ENCODE assay signal across 21 mouse cellular contexts in genomic region chr19:56122186-56122585, GRCm38 (mm10).
A peak's percentile ranks its signal among the peaks of the same experiment; 100 is the strongest.
DNase-seq lines count a peak whose midpoint lies in the region; ATAC-seq and TF ChIP-seq lines count a peak whose summit lies in the region.
"Had no signal": no experiment of that assay in that cellular context is flagged by ENCODE, and none has a peak within 500 bp of the region (broad histone marks: within the 10 kb centered on the region; RNA-seq: fewer than 3 reads in every experiment).

No protein-coding gene starts in this region.

- no peak for TF ChIP-seq CTCF in lung, postnatal 0 days (IDR thresholded peaks at IDR 0.05)

- H3K36me3 ChIP-seq in kidney, embryonic 16.5 days (ENCODE audit: insufficient read depth, low read length), result no peaks in the 10 kb centered on the region
- H3K36me3 ChIP-seq in kidney, embryonic 15.5 days, result no peaks in the 10 kb centered on the region
- H3K36me3 ChIP-seq in lung, postnatal 0 days (ENCODE audit: insufficient read depth, low read length), result no peaks in the 10 kb centered on the region
- H3K36me3 ChIP-seq in embryonic facial prominence, embryonic 14.5 days (ENCODE audit: control insufficient read depth, insufficient read depth, low read length), result no peaks in the 10 kb centered on the region
- H3K36me3 ChIP-seq in stomach, embryonic 14.5 days (ENCODE audit: control insufficient read depth, insufficient read depth, low read length), result no peaks in the 10 kb centered on the region
- H3K36me3 ChIP-seq: heart, embryonic 12.5 days; hindbrain, embryonic 10.5 days; liver, embryonic 12.5 days had no signal

- no peaks in the 10 kb centered on the region for H3K27me3 ChIP-seq in kidney, embryonic 16.5 days (ENCODE audit: insufficient read depth, low read length)
- no peaks in the 10 kb centered on the region for H3K27me3 ChIP-seq in kidney, embryonic 15.5 days
- H3K27me3 ChIP-seq in lung, postnatal 0 days (replicated peaks; ENCODE audit: insufficient read depth, low read length), result no peaks in the 10 kb centered on the region
- no peaks in the 10 kb centered on the region for H3K27me3 ChIP-seq in embryonic facial prominence, embryonic 14.5 days (replicated peaks; ENCODE audit: control insufficient read depth, insufficient read depth, low read length)
- H3K27me3 ChIP-seq in stomach, embryonic 14.5 days (ENCODE audit: control insufficient read depth, insufficient read depth, low read length), result no peaks in the 10 kb centered on the region
- H3K27me3 ChIP-seq: forebrain, embryonic 13.5 days; heart, embryonic 12.5 days; liver, embryonic 12.5 days had no signal

- no peak overlapping the region for H3K27ac ChIP-seq in kidney, embryonic 16.5 days (ENCODE audit: low read length)
- H3K27ac ChIP-seq in kidney, embryonic 15.5 days, result no peak overlapping the region
- H3K27ac ChIP-seq in lung, postnatal 0 days (ENCODE audit: low read length), result no peak overlapping the region
- H3K27ac ChIP-seq in embryonic facial prominence, embryonic 14.5 days (replicated peaks; ENCODE audit: low read depth, low read length), result peak overlapping the region; percentile 48; the same call in 1 of the 2 replicates
- peak overlapping the region; percentile 76; the same call in 1 of the 2 replicates for H3K27ac ChIP-seq in stomach, embryonic 14.5 days (ENCODE audit: low read length)
- H3K27ac ChIP-seq: forebrain, embryonic 13.5 days; hindbrain, embryonic 10.5 days; layer of hippocampus, adult 2 months; liver, embryonic 12.5 days had no signal

- H3K9ac ChIP-seq in kidney, embryonic 16.5 days (replicated peaks; ENCODE audit: low read length), result no peak overlapping the region
- H3K9ac ChIP-seq in kidney, embryonic 15.5 days, result no peak overlapping the region
- H3K9ac ChIP-seq in lung, postnatal 0 days (replicated peaks; ENCODE audit: low read depth), result no peak overlapping the region
- no peak overlapping the region for H3K9ac ChIP-seq in embryonic facial prominence, embryonic 14.5 days (ENCODE audit: low read depth, low read length)
- no peak overlapping the region for H3K9ac ChIP-seq in stomach, embryonic 14.5 days (replicated peaks; ENCODE audit: low read depth, low read length)
- H3K9ac ChIP-seq: forebrain, embryonic 13.5 days; heart, embryonic 12.5 days; liver, embryonic 12.5 days had no signal

- no peak overlapping the region for H3K4me3 ChIP-seq in kidney, embryonic 16.5 days (ENCODE audit: low read length)
- H3K4me3 ChIP-seq in kidney, embryonic 15.5 days (replicated peaks), result no peak overlapping the region
- no peak overlapping the region for H3K4me3 ChIP-seq in lung, postnatal 0 days (ENCODE audit: low read depth, low read length)
- no peak overlapping the region for H3K4me3 ChIP-seq in embryonic facial prominence, embryonic 14.5 days (ENCODE audit: low read depth, low read length)
- no peak overlapping the region for H3K4me3 ChIP-seq in stomach, embryonic 14.5 days (ENCODE audit: low read depth, low read length)
- H3K4me3 ChIP-seq: erythroblast, embryonic 14.5 days; forebrain, embryonic 13.5 days; heart, embryonic 12.5 days; hindbrain, embryonic 10.5 days; layer of hippocampus, adult 2 months; liver, embryonic 12.5 days had no signal

- ATAC-seq in kidney, embryonic 16.5 days (ENCODE audit: low FRiP score, low TSS enrichment), result 0 out of 2 replicates have a peak, but pooled peaks have one; percentile 42
- no peak for ATAC-seq in kidney, embryonic 15.5 days (replicated peaks; ENCODE audit: low FRiP score)
- peak; percentile 92 for ATAC-seq in lung, postnatal 0 days
- ATAC-seq in embryonic facial prominence, embryonic 14.5 days (ENCODE audit: low read depth), result peak; percentile 90
- peak; percentile 81; the same call in 1 of the 2 replicates for ATAC-seq in stomach, embryonic 14.5 days (ENCODE audit: insufficient number of reproducible peaks, insufficient read depth, low FRiP score, low read depth)
- ATAC-seq: forebrain, embryonic 13.5 days; hindbrain, embryonic 16.5 days; liver, embryonic 12.5 days had no signal

- DNase-seq in lung, postnatal 0 days (ENCODE audit: low spot score), result peak; percentile 86
- no peak for DNase-seq in lung, postnatal 4 days
- peak; percentile 83 for DNase-seq in embryonic facial prominence, embryonic 14.5 days (ENCODE audit: low spot score)
- DNase-seq in thymus, postnatal 10 days (ENCODE audit: low spot score in 2 of 2), result no peak
- no peak for DNase-seq in thymus, adult 18-20 months
- DNase-seq: adrenal gland, postnatal 36 days; cerebellum, adult 9-10 months; heart, adult 11 months; heart, postnatal 10 days; kidney, adult 18-20 months; kidney, postnatal 25 days had no signal

- peaks cover 14% of the 10 kb centered on the region; the same call in 1 of the 2 replicates for H3K9me3 ChIP-seq in kidney, embryonic 16.5 days (ENCODE audit: low read length)
- no peaks in the 10 kb centered on the region for H3K9me3 ChIP-seq in kidney, embryonic 15.5 days (replicated peaks)
- no peaks in the 10 kb centered on the region for H3K9me3 ChIP-seq in lung, postnatal 0 days (ENCODE audit: low read length)
- H3K9me3 ChIP-seq in embryonic facial prominence, embryonic 14.5 days (ENCODE audit: control insufficient read depth, low read length), result peaks cover 23% of the 10 kb centered on the region; the same call in 1 of the 2 replicates
- H3K9me3 ChIP-seq in stomach, embryonic 14.5 days (ENCODE audit: control insufficient read depth, low read depth, low read length), result peaks cover 10% of the 10 kb centered on the region; the same call in 1 of the 2 replicates

- peak; percentile 43; the same call in 1 of the 2 replicates for TF ChIP-seq EP300 in lung, postnatal 0 days (IDR thresholded peaks at IDR 0.05)

- no peaks in the 10 kb centered on the region for H3K4me1 ChIP-seq in kidney, embryonic 16.5 days (ENCODE audit: insufficient read depth, low read length)
- H3K4me1 ChIP-seq in kidney, embryonic 15.5 days, result no peaks in the 10 kb centered on the region
- no peaks in the 10 kb centered on the region for H3K4me1 ChIP-seq in lung, postnatal 0 days (ENCODE audit: insufficient read depth, low read depth, low read length)
- H3K4me1 ChIP-seq in embryonic facial prominence, embryonic 14.5 days (ENCODE audit: control insufficient read depth, insufficient read depth, low read length), result 0 out of 2 replicates have a peak, but pooled peaks cover 5% of the 10 kb centered on the region
- H3K4me1 ChIP-seq in stomach, embryonic 14.5 days (ENCODE audit: control insufficient read depth, insufficient read depth, low read length), result 0 out of 2 replicates have a peak, but pooled peaks cover 7% of the 10 kb centered on the region
- H3K4me1 ChIP-seq: hindbrain, embryonic 10.5 days; liver, embryonic 12.5 days had no signal

- WGBS in kidney, embryonic 16.5 days, result 82% methylated on average over 5 of the region's 5 CpGs
- 82% methylated on average over 5 of the region's 5 CpGs for WGBS in kidney, embryonic 15.5 days
- whole genome bisulfite sequencing in lung, postnatal 0 days, result 54% methylated on average over 5 of the region's 5 CpGs
- 69% methylated on average over 5 of the region's 5 CpGs for WGBS in embryonic facial prominence, embryonic 14.5 days
- WGBS in stomach, embryonic 14.5 days, result 60% methylated on average over 5 of the region's 5 CpGs

- H3K4me2 ChIP-seq in kidney, embryonic 16.5 days (replicated peaks; ENCODE audit: low read depth, low read length), result no peak overlapping the region
- H3K4me2 ChIP-seq in kidney, embryonic 15.5 days, result no peak overlapping the region
- H3K4me2 ChIP-seq in lung, postnatal 0 days (replicated peaks; ENCODE audit: low read depth, low read length), result no peak overlapping the region
- no peak overlapping the region for H3K4me2 ChIP-seq in embryonic facial prominence, embryonic 14.5 days (ENCODE audit: low read depth, low read length)
- no peak overlapping the region for H3K4me2 ChIP-seq in stomach, embryonic 14.5 days (replicated peaks; ENCODE audit: low read depth, low read length)
- H3K4me2 ChIP-seq: forebrain, embryonic 13.5 days; heart, embryonic 12.5 days; liver, embryonic 12.5 days had no signal

Comparison
In these comparisons a context has a peak if more than half of its experiments do, and no peak if none do; other contexts are left out.
1. DNase-seq: peak in lung, postnatal 0 days (single experiment) and embryonic facial prominence, embryonic 14.5 days (single experiment); none in lung, postnatal 4 days (0 of 2), thymus, postnatal 10 days (0 of 2) and thymus, adult 18-20 months (0 of 2).
2. H3K27ac ChIP-seq: peak in embryonic facial prominence, embryonic 14.5 days (single experiment) and stomach, embryonic 14.5 days (single experiment); none in kidney, embryonic 16.5 days (single experiment), kidney, embryonic 15.5 days (single experiment) and lung, postnatal 0 days (single experiment).